Mouse (Mus musculus) neural tube, embryonic 15.5 days (tissue): ENCODE data around the gene Hoxb6. TPM values are rescaled to one million over a fixed set of nuclear protein-coding genes. Genes with fewer than 3 reads are reported as not detected.

Experiments used
- ATAC-seq: fragments of 200-750 bp; cut with Nextera tagmentation; 2 replicates; pipeline ENCODE4 v1.8.0; 2017; ENCODE audit warnings: mild to moderate bottlenecking, moderate TSS enrichment, moderate library complexity; ENCODE audit not compliant: low FRiP score
- H3K27ac ChIP-seq: fragments of 300-500 bp; sonication (generic); replicated peaks from 2 replicates; pipeline ENCODE4 v1.5.1; 2015; ENCODE audit warnings: mild to moderate bottlenecking, inconsistent platforms
- H3K27me3 ChIP-seq: fragments of 300-500 bp; sonication (generic); replicated peaks from 2 replicates; pipeline ENCODE4 v1.6.1; 2015; ENCODE audit warnings: inconsistent platforms
- H3K36me3 ChIP-seq: fragments of 300-500 bp; sonication (generic); 2 replicates; pipeline ENCODE4 v1.6.1; 2015; ENCODE audit warnings: inconsistent platforms
- H3K4me1 ChIP-seq: fragments of 300-500 bp; sonication (generic); 2 replicates; pipeline ENCODE4 v1.6.1; 2015; ENCODE audit warnings: inconsistent platforms
- H3K4me2 ChIP-seq: fragments of 300-500 bp; sonication (generic); 2 replicates; pipeline ENCODE4 v1.6.1; 2015; ENCODE audit warnings: inconsistent platforms, mild to moderate bottlenecking, moderate library complexity
- H3K4me3 ChIP-seq: fragments of 300-500 bp; sonication (generic); replicated peaks from 2 replicates; pipeline ENCODE4 v1.5.1; 2015; ENCODE audit warnings: mild to moderate bottlenecking, inconsistent platforms
- H3K9ac ChIP-seq: fragments of 300-500 bp; sonication (generic); replicated peaks from 2 replicates; pipeline ENCODE4 v1.6.1; 2015; ENCODE audit warnings: mild to moderate bottlenecking, inconsistent platforms
- H3K9me3 ChIP-seq: fragments of 300-500 bp; sonication (generic); replicated peaks from 2 replicates; pipeline ENCODE4 v1.6.1; 2016; ENCODE audit warnings: inconsistent platforms
- WGBS: fragments of 180-500 bp; shearing (Covaris S2); methylation state at CpG from one replicate; pipeline ENCODE4 v1.1.7; 2015; ENCODE audit warnings: mixed read lengths; 5-methylcytosine and 5-hydroxymethylcytosine counted together
- polyA plus RNA-seq: library from polyadenylated mRNA; unstranded; fragments of >200 nt; fragmentation: Nextera tagmentation; extraction: Ambion mirVana; gene quantifications from 2 replicates; pipeline ENCODE4 v1.2.1, GENCODE M21; 2015

The Hoxb6 gene
- 109 and 135 TPM in 2 replicates for polyA plus RNA-seq

- 1% methylated on average over 22 of the region's 22 CpGs for WGBS
- Histone ChIP-seq H3K4me3 (peak within 1 kb of the TSS; percentile 60), H3K27ac (peak within 1 kb of the TSS; percentile 99), H3K4me1 (peaks cover 40% of the 10 kb centered on the region), H3K27me3 (no peaks in the 10 kb centered on the region), H3K9me3 (no peaks in the 10 kb centered on the region), H3K9ac (peak within 1 kb of the TSS; percentile 83), H3K36me3 (no peaks in the 10 kb centered on the region), H3K4me2 (peak within 1 kb of the TSS; percentile 87)
- ATAC-seq, result peak; percentile 69
Observed at GRCm38 (mm10) chr11:96291681-96292564, at the start of gene Hoxb6. Hoxb6 (plus strand) TSS chr11:96292476.

DNA sequence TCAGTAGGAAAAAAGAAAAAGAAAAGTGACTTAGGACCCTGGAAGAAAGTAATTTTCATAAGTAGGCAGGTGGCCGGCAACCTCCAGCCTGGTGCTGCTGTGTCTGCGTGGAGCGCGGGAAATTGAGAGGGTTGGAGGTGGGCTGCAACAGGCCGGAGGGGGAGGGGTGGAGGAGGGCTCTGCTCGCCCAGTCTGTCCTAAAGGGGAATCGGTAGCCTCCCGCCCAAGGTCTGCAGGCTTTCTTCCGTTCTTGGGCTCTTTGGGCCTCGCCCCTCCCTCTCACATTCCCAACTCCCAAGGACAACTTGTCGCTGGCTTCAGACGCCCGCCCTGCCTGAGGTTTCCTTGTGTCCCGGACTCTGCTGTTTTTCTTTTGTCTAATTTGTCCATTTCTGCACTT lies 41.4 kb upstream of the Hoxb6 start:
- Histone ChIP-seq H3K4me2 (peak overlapping the region; percentile 61), H3K4me3 (peak overlapping the region; percentile 54), H3K9ac (peak overlapping the region; percentile 62; the same call in 1 of the 2 replicates)

GRCm38 (mm10) chr11:96251480-96252031 lies 40.7 kb upstream of the Hoxb6 start:
- Histone ChIP-seq H3K27me3 (peaks cover 18% of the 10 kb centered on the region; the same call in 1 of the 2 replicates), H3K27ac (peak overlapping the region; percentile 87), H3K36me3 (no peaks in the 10 kb centered on the region), H3K4me2 (peak overlapping the region; percentile 61), H3K4me3 (peak overlapping the region; percentile 54), H3K4me1 (peaks cover 46% of the 10 kb centered on the region), H3K9ac (peak overlapping the region; percentile 62), H3K9me3 (no peaks in the 10 kb centered on the region)
- ATAC-seq, result peak; percentile 77
- under 1% methylated on average over 46 of the region's 46 CpGs for WGBS

More for the DNA sequence above, 41.4 kb upstream of the Hoxb6 start:
- peak overlapping the region; percentile 87 for H3K27ac ChIP-seq
- under 1% methylated on average over 14 of the region's 14 CpGs for WGBS
- H3K4me1 ChIP-seq, result peaks cover 41% of the 10 kb centered on the region
- H3K36me3 ChIP-seq, result no peaks in the 10 kb centered on the region
- ATAC-seq, result peak; percentile 48; the same call in 1 of the 2 replicates
- no peaks in the 10 kb centered on the region for H3K9me3 ChIP-seq
- H3K27me3 ChIP-seq, result peaks cover 14% of the 10 kb centered on the region; the same call in 1 of the 2 replicates

GRCm38 (mm10) chr11:96252541-96253120 lies 39.6 kb upstream of the Hoxb6 start:
- Histone ChIP-seq H3K27ac (peak overlapping the region; percentile 87), H3K4me1 (peaks cover 47% of the 10 kb centered on the region), H3K27me3 (peaks cover 19% of the 10 kb centered on the region; the same call in 1 of the 2 replicates), H3K36me3 (no peaks in the 10 kb centered on the region), H3K9me3 (no peaks in the 10 kb centered on the region), H3K9ac (peak overlapping the region; percentile 62), H3K4me2 (peak overlapping the region; percentile 61), H3K4me3 (peak overlapping the region; percentile 54)
- 0 out of 2 replicates have a peak, but pooled peaks have one; percentile 18 for ATAC-seq
- WGBS, result 4% methylated on average over 12 of the region's 12 CpGs

- no peak overlapping the region; the same call in 1 of the 2 replicates for H3K27ac ChIP-seq
- H3K4me3 ChIP-seq, result peak overlapping the region; percentile 54
- 2% methylated on average over 11 of the region's 11 CpGs for WGBS
- peaks cover 23% of the 10 kb centered on the region; the same call in 1 of the 2 replicates for H3K27me3 ChIP-seq
- peaks cover 60% of the 10 kb centered on the region for H3K4me1 ChIP-seq
- H3K4me2 ChIP-seq, result peak overlapping the region; percentile 61
- ATAC-seq, result no peak
- H3K9ac ChIP-seq, result peak overlapping the region; percentile 28; the same call in 1 of the 2 replicates
- no peaks in the 10 kb centered on the region for H3K9me3 ChIP-seq
- no peaks in the 10 kb centered on the region for H3K36me3 ChIP-seq
Observed at GRCm38 (mm10) chr11:96254221-96254620, 38.1 kb upstream of the Hoxb6 start.

GRCm38 (mm10) chr11:96255111-96255995 lies 36.9 kb upstream of the Hoxb6 start:
- WGBS, result 3% methylated on average over 39 of the region's 39 CpGs
- Histone ChIP-seq H3K4me3 (peak overlapping the region; percentile 35), H3K27ac (no peak overlapping the region), H3K9ac (peak overlapping the region; percentile 38), H3K4me1 (peaks cover 67% of the 10 kb centered on the region), H3K9me3 (no peaks in the 10 kb centered on the region), H3K4me2 (peak overlapping the region; percentile 61), H3K36me3 (no peaks in the 10 kb centered on the region), H3K27me3 (peaks cover 20% of the 10 kb centered on the region; the same call in 1 of the 2 replicates)
- no peak for ATAC-seq

DNA sequence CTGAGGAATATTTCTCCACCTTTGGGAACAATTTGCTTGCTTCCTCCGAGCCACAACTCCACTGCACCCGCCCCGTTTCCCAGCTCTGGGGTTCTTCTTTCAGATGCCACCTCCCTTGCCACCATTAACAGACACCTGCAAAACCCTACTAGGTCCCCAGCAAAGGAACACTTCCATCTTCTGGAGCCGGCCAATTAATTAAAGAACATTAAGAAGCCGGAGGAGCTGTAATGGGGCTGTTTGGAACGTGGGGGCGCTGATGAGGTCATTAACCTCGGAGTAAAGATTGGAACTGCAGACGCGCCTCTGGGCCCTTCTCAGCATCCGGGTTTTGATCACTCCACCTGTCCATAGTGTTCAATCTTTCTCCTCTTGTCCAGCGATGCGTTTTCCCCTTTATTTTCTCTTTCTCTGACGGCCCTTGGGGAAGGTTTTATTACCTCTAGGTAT lies 36.3 kb upstream of the Hoxb6 start:
- Histone ChIP-seq H3K4me2 (peak overlapping the region; percentile 61), H3K4me1 (peaks cover 67% of the 10 kb centered on the region), H3K27ac (no peak overlapping the region), H3K9ac (no peak overlapping the region), H3K9me3 (no peaks in the 10 kb centered on the region), H3K4me3 (peak overlapping the region; percentile 35), H3K27me3 (0 out of 2 replicates have a peak, but pooled peaks cover 19% of the 10 kb centered on the region), H3K36me3 (no peaks in the 10 kb centered on the region)
- no peak for ATAC-seq
- WGBS, result 7% methylated on average over 14 of the region's 14 CpGs

DNA sequence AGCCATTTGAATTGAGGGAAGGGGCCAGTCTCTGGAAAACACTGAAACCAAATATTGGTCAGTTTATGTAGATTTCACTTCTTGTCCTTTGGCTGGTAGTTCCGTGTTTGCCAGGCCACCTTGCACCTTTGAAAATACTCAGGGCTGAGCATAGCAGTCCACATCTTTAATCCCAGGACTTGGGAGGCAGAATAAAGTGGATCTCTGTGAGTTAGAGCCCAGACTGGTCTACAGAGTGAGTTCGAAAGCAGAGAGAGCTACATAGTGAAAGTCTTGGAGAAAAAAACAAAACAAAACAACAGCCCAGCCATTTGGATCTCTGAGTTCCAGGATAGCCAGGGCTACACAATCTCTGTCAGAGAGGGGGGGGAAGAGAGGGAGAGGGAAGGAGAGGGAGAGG lies 35.1 kb upstream of the Hoxb6 start:
- Histone ChIP-seq H3K9ac (no peak overlapping the region), H3K9me3 (no peaks in the 10 kb centered on the region), H3K36me3 (no peaks in the 10 kb centered on the region), H3K4me3 (no peak overlapping the region), H3K4me2 (no peak overlapping the region), H3K4me1 (peaks cover 68% of the 10 kb centered on the region), H3K27me3 (peaks cover 20% of the 10 kb centered on the region; the same call in 1 of the 2 replicates), H3K27ac (no peak overlapping the region)
- WGBS, result 27% methylated on average over 2 of the region's 2 CpGs
- ATAC-seq, result no peak

- H3K36me3 ChIP-seq, result no peaks in the 10 kb centered on the region
- peaks cover 21% of the 10 kb centered on the region; the same call in 1 of the 2 replicates for H3K27me3 ChIP-seq
- peaks cover 79% of the 10 kb centered on the region for H3K4me1 ChIP-seq
- peak; percentile 51 for ATAC-seq
- no peak overlapping the region for H3K9ac ChIP-seq
- no peak overlapping the region for H3K4me2 ChIP-seq
- 11% methylated on average over 2 of the region's 2 CpGs for WGBS
- H3K9me3 ChIP-seq, result no peaks in the 10 kb centered on the region
- no peak overlapping the region for H3K4me3 ChIP-seq
- 0 out of 2 replicates have a peak overlapping the region, but pooled peaks have one; percentile 2 for H3K27ac ChIP-seq
Observed at GRCm38 (mm10) chr11:96259038-96259437, 33.2 kb upstream of the Hoxb6 start.

DNA sequence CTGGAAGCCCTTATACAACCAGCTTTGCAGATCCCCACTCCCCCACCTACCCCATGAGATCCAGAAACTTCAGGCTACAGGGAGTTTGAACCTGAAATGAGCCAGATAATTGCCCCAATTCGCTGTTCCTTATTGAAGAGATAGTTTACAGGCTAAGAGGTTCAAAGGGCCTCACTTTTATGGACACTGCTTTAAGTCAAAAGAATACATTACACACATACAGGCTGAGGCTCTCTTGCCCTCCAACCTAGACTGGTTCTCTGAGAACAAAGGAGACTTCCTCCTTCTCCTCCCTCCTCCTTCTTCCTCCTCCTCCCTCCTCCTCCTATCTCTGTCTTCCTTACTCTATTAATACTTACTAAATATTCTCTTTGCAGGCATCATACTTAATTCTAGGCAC lies 32.8 kb upstream of the Hoxb6 start:
- Histone ChIP-seq H3K4me1 (peaks cover 77% of the 10 kb centered on the region), H3K9ac (no peak overlapping the region), H3K9me3 (no peaks in the 10 kb centered on the region), H3K36me3 (no peaks in the 10 kb centered on the region), H3K27me3 (peaks cover 21% of the 10 kb centered on the region; the same call in 1 of the 2 replicates), H3K4me3 (no peak overlapping the region), H3K27ac (0 out of 2 replicates have a peak overlapping the region, but pooled peaks have one; percentile 2), H3K4me2 (no peak overlapping the region)
- 14% methylated on average over 1 of the region's 1 CpGs for WGBS
- ATAC-seq, result no peak
